Mouse (Mus musculus): ENCODE measurements around the gene Cyb5r4. TPM values are rescaled to one million over a fixed set of nuclear protein-coding genes. Genes with fewer than 3 reads are reported as not detected.
A peak's percentile ranks its signal among the peaks of the same experiment; 100 is the strongest.

The Cyb5r4 gene
- polyA plus RNA-seq, 1 experiment from 2014 or later: 105 TPM

- no peaks in the 10 kb centered on the region for H3K36me3 ChIP-seq (ENCODE audit: control insufficient read depth, insufficient read depth, low read length)
- no peaks in the 10 kb centered on the region for H3K9me3 ChIP-seq (ENCODE audit: control insufficient read depth, low read length)
- WGBS: 72% methylated on average over 6 of the region's 6 CpGs
- H3K4me1 ChIP-seq (replicated peaks; ENCODE audit: control insufficient read depth, insufficient read depth, low read length): no peaks in the 10 kb centered on the region; the same call in 1 of the 2 replicates
- H3K4me2 ChIP-seq (replicated peaks; ENCODE audit: low read depth, low read length): no peak overlapping the region
- no peaks in the 10 kb centered on the region for H3K27me3 ChIP-seq (ENCODE audit: control insufficient read depth, insufficient read depth, low read length)
- H3K27ac ChIP-seq (ENCODE audit: low read depth, low read length): no peak overlapping the region
- no peak for DNase-seq (ENCODE audit: low spot score)
- no peak overlapping the region for H3K9ac ChIP-seq (ENCODE audit: low read depth, low read length)
- H3K4me3 ChIP-seq (ENCODE audit: low read depth, low read length): no peak overlapping the region
- no peak for ATAC-seq (ENCODE audit: low FRiP score)
Measured at GRCm38 (mm10) chr9:86985105-86985504, 36.7 kb upstream of the Cyb5r4 start.

DNA sequence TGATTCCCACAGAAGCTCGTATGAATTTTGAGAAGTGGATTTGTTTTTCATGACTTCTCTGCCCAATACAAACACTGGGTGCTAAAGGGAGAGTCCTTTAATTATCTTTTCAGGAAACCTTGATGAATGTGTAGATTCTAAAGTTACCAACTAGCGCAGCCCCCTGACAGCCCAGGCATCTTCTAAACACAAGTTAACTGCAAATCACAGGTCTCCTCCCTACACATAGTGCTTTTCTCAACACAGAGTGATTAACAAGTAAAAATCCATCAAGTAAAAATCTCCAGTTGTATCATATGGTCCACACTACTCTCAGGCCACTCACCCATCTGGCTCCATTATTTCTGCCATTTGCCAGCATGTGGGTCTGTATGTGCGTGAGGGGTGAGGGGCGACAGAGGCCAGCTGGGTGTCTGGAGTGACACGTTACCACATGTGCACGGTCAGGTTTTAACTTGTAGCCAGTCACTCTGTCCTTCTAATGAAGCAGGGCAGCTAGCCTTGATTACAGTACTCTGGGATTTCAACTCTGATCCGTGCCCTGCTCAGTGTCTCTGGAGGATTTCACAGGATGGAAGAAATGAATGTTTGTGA is 35.0 kb upstream of the Cyb5r4 start:
- 59% methylated on average over 7 of the region's 7 CpGs for WGBS
- Histone ChIP-seq H3K27me3 (ENCODE audit: control insufficient read depth, insufficient read depth, low read length) (no peaks in the 10 kb centered on the region), H3K9me3 (ENCODE audit: control insufficient read depth, low read length) (no peaks in the 10 kb centered on the region), H3K4me3 (ENCODE audit: low read depth, low read length) (no peak overlapping the region), H3K4me2 (replicated peaks; ENCODE audit: low read depth, low read length) (no peak overlapping the region), H3K4me1 (replicated peaks; ENCODE audit: control insufficient read depth, insufficient read depth, low read length) (no peaks in the 10 kb centered on the region; the same call in 1 of the 2 replicates), H3K27ac (ENCODE audit: low read depth, low read length) (no peak overlapping the region), H3K36me3 (ENCODE audit: control insufficient read depth, insufficient read depth, low read length) (no peaks in the 10 kb centered on the region), H3K9ac (ENCODE audit: low read depth, low read length) (no peak overlapping the region)
- peak; percentile 57 for ATAC-seq (ENCODE audit: low FRiP score)
- DNase-seq (ENCODE audit: low spot score): no peak

DNA sequence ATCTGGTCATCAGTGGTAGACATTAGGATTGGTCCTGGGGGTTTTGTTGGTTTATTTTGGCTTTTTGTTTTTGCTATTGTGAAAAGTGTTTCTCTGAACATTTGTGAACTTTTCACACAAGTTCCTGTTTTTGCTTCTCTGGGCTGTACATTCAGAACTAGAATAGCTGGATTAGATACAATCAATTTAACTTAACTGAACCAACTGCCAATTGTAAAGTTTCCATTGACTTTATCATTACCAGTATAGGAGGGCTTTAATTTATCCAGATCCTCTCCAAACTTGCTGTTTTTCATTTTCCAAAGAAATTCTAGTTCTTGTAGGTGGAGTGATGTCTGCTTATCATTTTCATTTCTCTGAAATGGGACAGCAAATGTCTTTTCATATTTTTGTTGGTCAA is 32.0 kb upstream of the Cyb5r4 start:
- ATAC-seq (ENCODE audit: low FRiP score): no peak
- H3K9ac ChIP-seq (ENCODE audit: low read depth, low read length): no peak overlapping the region
- H3K4me2 ChIP-seq (replicated peaks; ENCODE audit: low read depth, low read length): no peak overlapping the region

DNA sequence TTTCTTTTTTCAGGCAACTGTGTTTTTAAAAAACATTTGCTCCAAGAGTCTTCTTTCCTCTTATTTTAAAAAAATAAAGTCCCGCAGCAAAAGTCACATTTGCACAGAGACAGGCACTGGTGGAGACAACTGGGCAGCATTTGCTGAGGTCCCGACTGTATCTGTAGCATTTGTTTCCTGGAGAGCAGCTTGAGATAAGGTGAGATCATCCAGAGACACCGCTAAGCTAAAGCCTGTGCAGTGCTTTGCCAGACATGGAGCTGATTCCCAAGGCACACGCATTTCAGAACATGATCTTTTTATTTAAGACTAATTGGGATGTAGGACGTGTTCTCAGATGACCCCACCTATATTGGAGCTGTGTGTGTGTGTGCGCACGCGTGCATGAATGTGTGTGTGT is 30.1 kb upstream of the Cyb5r4 start:
- H3K4me1 ChIP-seq (replicated peaks; ENCODE audit: control insufficient read depth, insufficient read depth, low read length): no peaks in the 10 kb centered on the region; the same call in 1 of the 2 replicates
- H3K27ac ChIP-seq (ENCODE audit: low read depth, low read length): no peak overlapping the region
- no peak for DNase-seq (ENCODE audit: low spot score)
- no peak overlapping the region for H3K4me3 ChIP-seq (ENCODE audit: low read depth, low read length)
- 85% methylated on average over 8 of the region's 8 CpGs for WGBS
- H3K36me3 ChIP-seq (ENCODE audit: control insufficient read depth, insufficient read depth, low read length): no peaks in the 10 kb centered on the region
- H3K27me3 ChIP-seq (ENCODE audit: control insufficient read depth, insufficient read depth, low read length): no peaks in the 10 kb centered on the region
- no peak overlapping the region for H3K4me2 ChIP-seq (replicated peaks; ENCODE audit: low read depth, low read length)
- no peak for ATAC-seq (ENCODE audit: low FRiP score)
- H3K9ac ChIP-seq (ENCODE audit: low read depth, low read length): no peak overlapping the region
- H3K9me3 ChIP-seq (ENCODE audit: control insufficient read depth, low read length): no peaks in the 10 kb centered on the region

More for the DNA sequence above, 32.0 kb upstream of the Cyb5r4 start:
- H3K4me3 ChIP-seq (ENCODE audit: low read depth, low read length): no peak overlapping the region
- H3K36me3 ChIP-seq (ENCODE audit: control insufficient read depth, insufficient read depth, low read length): no peaks in the 10 kb centered on the region
- DNase-seq (ENCODE audit: low spot score): no peak
- H3K27ac ChIP-seq (ENCODE audit: low read depth, low read length): no peak overlapping the region
- no peaks in the 10 kb centered on the region for H3K9me3 ChIP-seq (ENCODE audit: control insufficient read depth, low read length)
- H3K27me3 ChIP-seq (ENCODE audit: control insufficient read depth, insufficient read depth, low read length): no peaks in the 10 kb centered on the region
- no peaks in the 10 kb centered on the region; the same call in 1 of the 2 replicates for H3K4me1 ChIP-seq (replicated peaks; ENCODE audit: control insufficient read depth, insufficient read depth, low read length)

DNA sequence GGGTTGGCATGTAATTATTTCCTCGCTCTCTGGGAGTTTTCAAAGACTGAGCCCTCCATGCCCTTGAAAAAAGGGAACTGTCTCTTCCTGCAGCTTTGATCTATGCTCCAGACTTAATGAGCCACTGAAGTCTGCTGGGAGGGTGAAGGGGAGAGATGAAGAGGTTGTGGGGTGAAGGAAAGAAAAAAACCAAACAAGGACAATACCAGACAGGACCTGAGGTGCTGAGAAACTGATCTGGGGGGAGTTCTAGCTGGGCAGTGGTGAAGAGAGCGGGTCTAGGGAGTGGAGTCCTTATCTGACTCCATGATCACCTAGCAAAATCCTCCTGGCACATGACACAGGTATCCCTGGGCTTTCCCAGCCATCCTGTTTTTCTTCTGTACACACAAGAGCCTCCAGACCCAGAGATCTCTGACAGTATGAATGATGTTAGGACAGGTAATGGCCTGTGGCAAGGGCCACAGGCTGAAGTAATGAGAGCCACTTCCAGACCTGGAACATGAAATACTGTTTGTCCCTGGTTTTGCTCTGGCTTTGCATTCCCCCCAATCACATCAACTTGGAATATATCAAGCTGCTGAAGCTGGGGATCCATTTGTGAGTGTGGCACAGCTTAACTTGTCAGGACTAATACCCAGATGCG is 24.6 kb upstream of the Cyb5r4 start:
- Histone ChIP-seq H3K27me3 (ENCODE audit: control insufficient read depth, insufficient read depth, low read length) (no peaks in the 10 kb centered on the region), H3K27ac (ENCODE audit: low read depth, low read length) (no peak overlapping the region), H3K36me3 (ENCODE audit: control insufficient read depth, insufficient read depth, low read length) (no peaks in the 10 kb centered on the region), H3K4me3 (ENCODE audit: low read depth, low read length) (no peak overlapping the region), H3K9ac (ENCODE audit: low read depth, low read length) (no peak overlapping the region), H3K4me2 (replicated peaks; ENCODE audit: low read depth, low read length) (no peak overlapping the region), H3K4me1 (replicated peaks; ENCODE audit: control insufficient read depth, insufficient read depth, low read length) (no peaks in the 10 kb centered on the region), H3K9me3 (ENCODE audit: control insufficient read depth, low read length) (no peaks in the 10 kb centered on the region)
- ATAC-seq (ENCODE audit: low FRiP score) (no peak), DNase-seq (ENCODE audit: low spot score) (no peak)
- whole genome bisulfite sequencing: 78% methylated on average over 3 of the region's 3 CpGs

GRCm38 (mm10) chr9:86999956-87000582 is 21.7 kb upstream of the Cyb5r4 start:
- DNase-seq (ENCODE audit: low spot score): no peak
- no peak overlapping the region for H3K4me2 ChIP-seq (replicated peaks; ENCODE audit: low read depth, low read length)
- no peak overlapping the region for H3K4me3 ChIP-seq (ENCODE audit: low read depth, low read length)
- H3K27me3 ChIP-seq (ENCODE audit: control insufficient read depth, insufficient read depth, low read length): no peaks in the 10 kb centered on the region
- no peaks in the 10 kb centered on the region for H3K36me3 ChIP-seq (ENCODE audit: control insufficient read depth, insufficient read depth, low read length)
- no peak overlapping the region for H3K27ac ChIP-seq (ENCODE audit: low read depth, low read length)
- no peak for ATAC-seq (ENCODE audit: low FRiP score)
- WGBS: 64% methylated on average over 2 of the region's 2 CpGs
- no peaks in the 10 kb centered on the region for H3K4me1 ChIP-seq (replicated peaks; ENCODE audit: control insufficient read depth, insufficient read depth, low read length)
- H3K9ac ChIP-seq (ENCODE audit: low read depth, low read length): no peak overlapping the region
- no peaks in the 10 kb centered on the region for H3K9me3 ChIP-seq (ENCODE audit: control insufficient read depth, low read length)

DNA sequence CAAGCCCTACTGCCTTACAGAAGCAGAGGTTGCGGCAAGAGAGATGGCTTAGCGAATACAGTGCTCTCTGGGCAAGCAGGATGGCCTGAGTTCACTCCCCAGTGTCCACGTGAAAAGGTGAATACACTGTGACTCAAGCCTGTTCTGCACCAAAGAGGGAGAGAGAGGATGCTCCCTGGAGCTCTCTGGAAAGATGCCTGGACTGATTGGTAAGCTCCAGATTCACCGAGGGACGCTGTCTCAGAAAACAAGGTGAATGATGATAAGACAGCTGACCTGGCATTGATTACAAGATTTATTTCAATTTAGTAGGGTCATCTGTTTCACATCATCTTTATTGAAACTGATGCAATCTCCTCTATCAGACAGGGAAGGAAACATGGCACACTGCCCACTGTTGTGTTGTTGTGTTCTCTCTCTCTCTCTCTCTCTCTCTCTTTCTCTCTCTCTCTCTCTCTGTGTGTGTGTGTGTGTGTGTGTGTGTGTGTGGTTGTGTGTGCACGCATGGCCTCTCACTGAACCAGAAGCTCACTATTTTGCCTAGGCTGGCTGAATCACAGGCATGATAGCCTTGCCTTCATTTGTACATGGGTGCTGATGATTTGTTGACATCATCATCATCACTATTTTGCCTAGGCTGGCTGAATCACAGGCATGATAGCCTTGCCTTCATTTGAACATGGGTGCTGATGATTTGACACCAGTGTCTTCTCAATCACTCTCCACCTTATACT is 16.9 kb upstream of the Cyb5r4 start:
- Histone ChIP-seq H3K27me3 (ENCODE audit: control insufficient read depth, insufficient read depth, low read length) (no peaks in the 10 kb centered on the region), H3K4me1 (replicated peaks; ENCODE audit: control insufficient read depth, insufficient read depth, low read length) (no peaks in the 10 kb centered on the region), H3K9ac (ENCODE audit: low read depth, low read length) (no peak overlapping the region), H3K4me2 (replicated peaks; ENCODE audit: low read depth, low read length) (no peak overlapping the region), H3K27ac (ENCODE audit: low read depth, low read length) (no peak overlapping the region), H3K4me3 (ENCODE audit: low read depth, low read length) (no peak overlapping the region), H3K36me3 (ENCODE audit: control insufficient read depth, insufficient read depth, low read length) (no peaks in the 10 kb centered on the region), H3K9me3 (ENCODE audit: control insufficient read depth, low read length) (no peaks in the 10 kb centered on the region)
- ATAC-seq (ENCODE audit: low FRiP score) (no peak), DNase-seq (ENCODE audit: low spot score) (no peak)
- WGBS: 78% methylated on average over 6 of the region's 6 CpGs

DNA sequence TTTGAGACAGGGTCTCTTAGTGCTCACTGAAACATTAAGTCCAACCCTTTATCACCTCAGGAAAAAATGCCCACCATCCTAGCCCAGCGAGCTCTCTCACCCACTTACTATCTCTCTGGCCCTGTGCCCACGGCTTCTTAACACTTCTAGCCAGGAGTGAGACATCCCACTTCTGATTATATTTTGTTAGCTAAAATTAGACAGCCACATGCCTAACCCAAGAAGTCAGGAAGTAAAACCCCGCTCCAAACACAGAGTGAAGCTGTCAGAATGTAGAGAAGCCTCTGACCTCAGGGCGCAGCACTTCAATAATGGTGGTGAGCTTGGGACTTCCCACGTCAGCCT is 16.4 kb upstream of the Cyb5r4 start:
- 66% methylated on average over 5 of the region's 5 CpGs for WGBS
- Histone ChIP-seq H3K4me3 (ENCODE audit: low read depth, low read length) (no peak overlapping the region), H3K9ac (ENCODE audit: low read depth, low read length) (no peak overlapping the region), H3K4me1 (replicated peaks; ENCODE audit: control insufficient read depth, insufficient read depth, low read length) (no peaks in the 10 kb centered on the region), H3K27me3 (ENCODE audit: control insufficient read depth, insufficient read depth, low read length) (no peaks in the 10 kb centered on the region), H3K36me3 (ENCODE audit: control insufficient read depth, insufficient read depth, low read length) (no peaks in the 10 kb centered on the region), H3K27ac (ENCODE audit: low read depth, low read length) (no peak overlapping the region), H3K4me2 (replicated peaks; ENCODE audit: low read depth, low read length) (no peak overlapping the region), H3K9me3 (ENCODE audit: control insufficient read depth, low read length) (no peaks in the 10 kb centered on the region)
- no peak for DNase-seq (ENCODE audit: low spot score)
- ATAC-seq (ENCODE audit: low FRiP score): no peak
